Mouse (Mus musculus): ENCODE data around the gene Helz2. TPM values are rescaled to one million over a fixed set of nuclear protein-coding genes. Genes with fewer than 3 reads are reported as not detected.

Helz2 gene
- polyA plus RNA-seq, 1 experiment, result 4.6 TPM

DNA sequence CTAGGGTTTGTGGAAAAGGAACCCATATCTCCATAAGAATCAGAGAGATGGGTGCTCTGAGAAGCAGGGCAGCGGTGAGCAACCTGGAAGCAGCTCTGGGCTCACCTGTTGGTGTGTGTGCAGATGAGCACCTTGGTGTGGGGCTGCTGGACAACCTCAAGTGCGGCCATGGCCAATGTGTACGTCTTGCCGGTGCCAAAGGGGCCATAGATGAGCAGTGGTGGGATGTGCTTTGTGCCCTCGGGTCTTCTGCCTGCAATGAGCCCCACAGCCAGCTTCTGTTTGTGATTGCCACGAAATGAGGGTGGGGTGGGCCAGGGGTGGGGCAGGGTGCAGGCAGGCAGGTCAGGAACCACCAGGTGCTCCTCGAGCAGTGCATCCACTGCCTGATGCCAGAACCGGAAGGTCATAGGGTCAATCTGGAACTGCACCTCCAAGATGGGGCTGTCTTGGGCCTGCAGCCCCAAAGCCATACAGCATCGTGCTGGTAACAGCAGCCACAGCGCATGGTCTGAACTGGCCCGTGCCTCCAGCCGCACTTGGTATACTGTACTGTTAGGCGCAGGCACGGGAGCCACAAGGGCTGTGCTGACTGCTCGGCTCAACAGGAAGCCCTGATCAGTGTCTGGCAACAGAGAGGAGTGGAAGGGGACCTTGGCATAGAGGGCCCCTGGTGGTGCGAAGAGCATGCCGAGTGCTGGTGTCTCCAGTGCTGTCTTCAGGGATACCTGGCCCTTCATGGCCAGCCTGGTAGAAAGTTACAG lies 4.4 kb downstream of the Helz2 start:
- no peak overlapping the region for H3K4me2 ChIP-seq (ENCODE audit: low read depth)
- H3K4me3 ChIP-seq, result no peak overlapping the region
- no peak overlapping the region for H3ac ChIP-seq (ENCODE audit: control insufficient read depth, insufficient read length)
- H3K27me3 ChIP-seq (ENCODE audit: control insufficient read depth, insufficient read depth, insufficient read length), result no peaks in the 10 kb centered on the region
- TF ChIP-seq POLR2AphosphoS2 (IDR thresholded peaks at IDR 0.05; ENCODE audit: insufficient read length, low read depth) (no peak), TCF3 (IDR thresholded peaks at IDR 0.05; ENCODE audit: insufficient read length, low read depth) (no peak), TCF12 (IDR thresholded peaks at IDR 0.05; ENCODE audit: insufficient read depth, poor library complexity, severe bottlenecking) (no peak), CEBPB (IDR thresholded peaks at IDR 0.05; ENCODE audit: insufficient read depth, poor library complexity, severe bottlenecking) (no peak), E2F4 (IDR thresholded peaks at IDR 0.05; ENCODE audit: insufficient read depth) (no peak), MAX (IDR thresholded peaks at IDR 0.05; ENCODE audit: low read depth) (no peak), USF1 (IDR thresholded peaks at IDR 0.05; ENCODE audit: low read depth) (no peak), REST (IDR thresholded peaks at IDR 0.05; ENCODE audit: insufficient read depth, insufficient read length) (no peak), MYOD1 (IDR thresholded peaks at IDR 0.05; ENCODE audit: control insufficient read depth in 1 of 3, insufficient read length in 2 of 3, low read depth in 2 of 3) (no peak), POLR2A (IDR thresholded peaks at IDR 0.05; ENCODE audit: insufficient read length, low read depth) (no peak), SRF (IDR thresholded peaks at IDR 0.05; ENCODE audit: control insufficient read depth, insufficient read length, low read depth) (no peak), MYOG (IDR thresholded peaks at IDR 0.05; ENCODE audit: control insufficient read depth in 1 of 3, insufficient read depth in 1 of 3, insufficient read length in 2 of 3, low read depth in 2 of 3) (no peak)
- peaks cover 5% of the 10 kb centered on the region for H3K79me2 ChIP-seq (ENCODE audit: control insufficient read depth, insufficient read depth)
- H3K36me3 ChIP-seq (ENCODE audit: control insufficient read depth, insufficient read depth), result no peaks in the 10 kb centered on the region

DNA sequence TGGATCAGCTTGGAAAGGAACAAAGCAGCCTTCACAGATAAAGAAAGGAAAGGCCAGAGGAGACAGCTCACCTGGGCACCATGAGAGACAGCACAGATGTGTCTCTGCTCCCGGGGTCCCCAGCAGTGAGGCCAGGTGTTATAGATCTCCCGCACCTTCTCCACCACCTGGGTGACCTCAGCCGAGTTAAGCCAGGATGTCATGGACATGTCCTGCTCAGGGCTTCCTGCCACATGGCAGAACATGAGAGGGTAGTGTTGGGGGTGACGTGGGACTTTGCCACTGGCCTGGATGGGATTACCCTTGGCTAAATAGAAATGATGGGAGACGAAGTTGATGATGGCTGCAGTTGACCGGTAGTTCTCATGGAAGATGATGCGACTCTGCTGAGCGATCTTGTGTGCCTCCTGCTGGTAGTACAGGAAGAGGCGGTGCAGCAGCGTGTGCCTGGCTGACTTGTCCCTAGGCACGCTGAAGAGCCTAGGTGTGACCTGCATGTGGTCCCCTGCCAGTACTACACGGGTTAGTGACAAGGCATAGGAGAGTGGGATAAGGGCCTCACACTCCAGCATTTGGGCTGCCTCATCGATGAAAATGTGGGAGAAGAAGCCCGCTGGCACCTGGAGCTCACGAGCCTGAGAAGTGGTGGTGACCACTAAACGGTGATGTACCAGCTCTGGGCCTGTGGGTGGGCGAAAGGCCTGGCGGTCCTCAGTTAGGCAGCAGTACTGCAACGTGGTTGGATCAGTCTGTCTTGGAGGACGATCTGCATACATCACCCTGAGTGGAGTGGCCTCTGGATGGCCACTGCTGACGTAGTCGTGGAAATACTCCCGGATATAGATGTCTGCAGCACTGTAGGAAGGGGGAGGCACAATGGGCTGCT lies 5.9 kb downstream of the Helz2 start:
- Histone ChIP-seq H3K79me2 (ENCODE audit: control insufficient read depth, insufficient read depth) (no peaks in the 10 kb centered on the region), H3K36me3 (ENCODE audit: control insufficient read depth, insufficient read depth) (no peaks in the 10 kb centered on the region), H3K4me2 (ENCODE audit: low read depth) (no peak overlapping the region), H3K27me3 (ENCODE audit: control insufficient read depth, insufficient read depth, insufficient read length) (no peaks in the 10 kb centered on the region), H3ac (ENCODE audit: control insufficient read depth, insufficient read length) (no peak overlapping the region), H3K4me3 (no peak overlapping the region)
- TF ChIP-seq E2F4 (IDR thresholded peaks at IDR 0.05; ENCODE audit: insufficient read depth) (no peak), MAX (IDR thresholded peaks at IDR 0.05; ENCODE audit: low read depth) (no peak), TCF3 (IDR thresholded peaks at IDR 0.05; ENCODE audit: insufficient read length, low read depth) (no peak), POLR2AphosphoS2 (IDR thresholded peaks at IDR 0.05; ENCODE audit: insufficient read length, low read depth) (no peak), SRF (IDR thresholded peaks at IDR 0.05; ENCODE audit: control insufficient read depth, insufficient read length, low read depth) (no peak), REST (IDR thresholded peaks at IDR 0.05; ENCODE audit: insufficient read depth, insufficient read length) (no peak), MYOG (IDR thresholded peaks at IDR 0.05; ENCODE audit: control insufficient read depth in 1 of 3, insufficient read depth in 1 of 3, insufficient read length in 2 of 3, low read depth in 2 of 3) (no peak), CEBPB (IDR thresholded peaks at IDR 0.05; ENCODE audit: insufficient read depth, poor library complexity, severe bottlenecking) (no peak), TCF12 (IDR thresholded peaks at IDR 0.05; ENCODE audit: insufficient read depth, poor library complexity, severe bottlenecking) (no peak), USF1 (IDR thresholded peaks at IDR 0.05; ENCODE audit: low read depth) (no peak)

DNA sequence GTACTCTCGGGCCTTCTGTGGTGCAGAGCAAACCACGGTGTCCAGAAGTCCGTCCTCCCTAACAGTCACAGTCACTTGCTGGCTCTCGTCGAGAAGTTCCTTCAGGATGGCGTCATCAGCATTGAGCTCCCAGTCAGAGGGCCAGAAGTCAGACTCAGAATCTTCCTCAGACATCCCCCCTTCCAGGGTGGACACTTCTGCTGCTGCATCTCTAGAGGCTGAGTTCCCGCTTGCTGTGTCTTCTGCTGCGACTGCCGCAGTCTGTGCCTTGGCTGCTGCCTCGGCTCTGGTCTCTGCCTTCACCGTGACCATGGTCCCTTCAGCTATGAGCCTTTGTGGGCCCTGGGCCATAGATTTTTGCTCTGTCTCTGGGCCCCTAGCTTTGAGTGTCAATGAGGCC lies 7.1 kb downstream of the Helz2 start:
- no peaks in the 10 kb centered on the region for H3K27me3 ChIP-seq (ENCODE audit: control insufficient read depth, insufficient read depth, insufficient read length)
- no peak for TF ChIP-seq MYOG (IDR thresholded peaks at IDR 0.05; ENCODE audit: control insufficient read depth in 1 of 3, insufficient read depth in 1 of 3, insufficient read length in 2 of 3, low read depth in 2 of 3)
- no peak for TF ChIP-seq MAX (IDR thresholded peaks at IDR 0.05; ENCODE audit: low read depth)
- no peak for TF ChIP-seq E2F4 (IDR thresholded peaks at IDR 0.05; ENCODE audit: insufficient read depth)
- no peak for TF ChIP-seq TCF12 (IDR thresholded peaks at IDR 0.05; ENCODE audit: insufficient read depth, poor library complexity, severe bottlenecking)
- TF ChIP-seq CEBPB (IDR thresholded peaks at IDR 0.05; ENCODE audit: insufficient read depth, poor library complexity, severe bottlenecking), result no peak
- no peak for TF ChIP-seq TCF3 (IDR thresholded peaks at IDR 0.05; ENCODE audit: insufficient read length, low read depth)
- no peak for TF ChIP-seq POLR2AphosphoS2 (IDR thresholded peaks at IDR 0.05; ENCODE audit: insufficient read length, low read depth)
- TF ChIP-seq REST (IDR thresholded peaks at IDR 0.05; ENCODE audit: insufficient read depth, insufficient read length), result no peak
- no peak for TF ChIP-seq MYOD1 (IDR thresholded peaks at IDR 0.05; ENCODE audit: control insufficient read depth in 1 of 3, insufficient read length in 2 of 3, low read depth in 2 of 3)
- no peak for TF ChIP-seq USF1 (IDR thresholded peaks at IDR 0.05; ENCODE audit: low read depth)
- no peak for TF ChIP-seq SRF (IDR thresholded peaks at IDR 0.05; ENCODE audit: control insufficient read depth, insufficient read length, low read depth)
- no peak for TF ChIP-seq POLR2A (IDR thresholded peaks at IDR 0.05; ENCODE audit: insufficient read length, low read depth)
- no peak overlapping the region for H3K4me3 ChIP-seq
- no peak overlapping the region for H3K4me2 ChIP-seq (ENCODE audit: low read depth)
- H3K79me2 ChIP-seq (ENCODE audit: control insufficient read depth, insufficient read depth), result no peaks in the 10 kb centered on the region
- no peak overlapping the region for H3ac ChIP-seq (ENCODE audit: control insufficient read depth, insufficient read length)
- no peaks in the 10 kb centered on the region for H3K36me3 ChIP-seq (ENCODE audit: control insufficient read depth, insufficient read depth)

DNA sequence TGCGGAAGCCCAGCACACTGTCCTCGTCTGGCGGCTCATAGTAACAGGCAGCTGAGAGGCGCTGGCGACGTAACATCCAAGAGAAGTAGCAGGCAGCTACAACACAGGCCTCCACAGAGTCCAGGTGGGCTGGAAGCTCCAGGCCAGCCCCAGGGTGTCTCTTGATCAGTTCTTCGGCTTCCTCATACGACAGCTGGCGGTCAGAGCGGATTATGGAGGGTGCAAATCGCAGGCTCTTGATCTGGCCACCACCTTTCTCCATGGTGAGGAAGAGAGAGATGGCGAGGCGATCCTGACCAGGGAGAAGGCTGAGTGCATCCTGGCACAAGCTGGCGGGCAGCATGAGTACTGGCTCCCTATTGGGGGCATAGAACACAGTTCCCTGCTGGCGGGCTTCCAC lies 8.4 kb downstream of the Helz2 start:
- no peaks in the 10 kb centered on the region for H3K27me3 ChIP-seq (ENCODE audit: control insufficient read depth, insufficient read depth, insufficient read length)
- no peak overlapping the region for H3ac ChIP-seq (ENCODE audit: control insufficient read depth, insufficient read length)
- no peak overlapping the region for H3K4me2 ChIP-seq (ENCODE audit: low read depth)
- no peak overlapping the region for H3K4me3 ChIP-seq
- H3K79me2 ChIP-seq (ENCODE audit: control insufficient read depth, insufficient read depth), result no peaks in the 10 kb centered on the region
- no peak for TF ChIP-seq CEBPB (IDR thresholded peaks at IDR 0.05; ENCODE audit: insufficient read depth, poor library complexity, severe bottlenecking)
- no peak for TF ChIP-seq POLR2AphosphoS2 (IDR thresholded peaks at IDR 0.05; ENCODE audit: insufficient read length, low read depth)
- no peak for TF ChIP-seq TCF3 (IDR thresholded peaks at IDR 0.05; ENCODE audit: insufficient read length, low read depth)
- TF ChIP-seq SRF (IDR thresholded peaks at IDR 0.05; ENCODE audit: control insufficient read depth, insufficient read length, low read depth), result no peak
- no peak for TF ChIP-seq E2F4 (IDR thresholded peaks at IDR 0.05; ENCODE audit: insufficient read depth)
- TF ChIP-seq POLR2A (IDR thresholded peaks at IDR 0.05; ENCODE audit: insufficient read length, low read depth), result no peak
- TF ChIP-seq MAX (IDR thresholded peaks at IDR 0.05; ENCODE audit: low read depth), result no peak
- no peak for TF ChIP-seq MYOD1 (IDR thresholded peaks at IDR 0.05; ENCODE audit: control insufficient read depth in 1 of 3, insufficient read length in 2 of 3, low read depth in 2 of 3)
- TF ChIP-seq REST (IDR thresholded peaks at IDR 0.05; ENCODE audit: insufficient read depth, insufficient read length), result no peak
- TF ChIP-seq TCF12 (IDR thresholded peaks at IDR 0.05; ENCODE audit: insufficient read depth, poor library complexity, severe bottlenecking), result no peak
- no peak for TF ChIP-seq MYOG (IDR thresholded peaks at IDR 0.05; ENCODE audit: control insufficient read depth in 1 of 3, insufficient read depth in 1 of 3, insufficient read length in 2 of 3, low read depth in 2 of 3)
- no peak for TF ChIP-seq USF1 (IDR thresholded peaks at IDR 0.05; ENCODE audit: low read depth)
- H3K36me3 ChIP-seq (ENCODE audit: control insufficient read depth, insufficient read depth), result no peaks in the 10 kb centered on the region
